Mouse (Mus musculus) Patski (cell line): ENCODE results near the gene Sox4. TPM values are rescaled to one million over a fixed set of nuclear protein-coding genes. Genes with fewer than 3 reads are reported as not detected.

Experiments used
- ATAC-seq: fragments of 100-300 bp; one replicate; pipeline ENCODE4 v1.8.0; 2021
- CTCF ChIA-PET: fragments of 350-600 bp; sonication (Branson Sonifier 250); formaldehyde crosslinking; loops from one replicate; lab custom pipeline; 2022; ENCODE audit warnings: inconsistent platforms; lab: Charles Lee
- POLR2A ChIA-PET: fragments of 350-600 bp; sonication (Branson Sonifier 250); formaldehyde crosslinking; loops from one replicate; lab custom pipeline; 2022; ENCODE audit warnings: antibody characterized with exemption, inconsistent platforms; lab: Charles Lee
- DNase-seq: peaks from one replicate; pipeline ENCODE4 v3.0.0-alpha.2; 2011; ENCODE audit warnings: low read depth, low spot score
- H3K27me3 ChIP-seq: fragments of 371-371 bp; one replicate; pipeline ENCODE4 v1.5.1; 2021
- CTCF ChIP-seq: fragments of 100-300 bp; IDR thresholded peaks from one replicate; pipeline ENCODE4 v1.5.1; 2021
- in situ Hi-C: fragments of 300-500 bp; cut with MboI; formaldehyde crosslinking; loops from 3 replicates; pipeline ENCODE4 v1.11.1; 2018; ENCODE audit warnings: low pct_unique_long_range_greater_than_20kb, mixed read lengths
- polyA plus RNA-seq: library from polyadenylated mRNA; unstranded; gene quantifications from one replicate; pipeline ENCODE4 v1.2.3, GENCODE M21; 2021

Sox4 gene
- polyA plus RNA-seq, 1 experiment from 2014 or later, result 73.4 TPM

DNA sequence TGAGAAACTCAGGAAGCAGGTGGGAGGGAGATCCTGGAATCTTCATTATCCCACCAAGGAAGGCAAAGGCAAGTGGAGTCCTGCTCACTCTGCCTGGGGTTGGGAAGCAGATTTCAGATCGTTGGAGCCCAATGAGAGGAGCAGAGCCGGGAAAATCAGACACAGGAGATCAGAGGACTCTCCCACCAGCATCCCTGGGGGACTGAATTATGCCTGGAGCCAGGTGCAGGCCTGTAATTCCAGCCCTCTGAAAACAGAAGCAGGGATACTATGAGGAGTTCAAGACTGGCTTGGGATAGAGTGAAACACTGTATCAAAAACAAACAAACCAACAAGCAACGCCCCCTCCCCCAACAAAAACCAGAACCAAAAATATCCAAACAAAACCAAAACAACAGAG is 23.6 kb downstream of the Sox4 start:
- in situ Hi-C loops, result no loop called here
- no peaks in the 10 kb centered on the region for H3K27me3 ChIP-seq
- no peak for DNase-seq
- TF ChIP-seq CTCF, result no peak
- POLR2A ChIA-PET, result no interaction called here
- no peak for ATAC-seq
- CTCF ChIA-PET, result no interaction called here

DNA sequence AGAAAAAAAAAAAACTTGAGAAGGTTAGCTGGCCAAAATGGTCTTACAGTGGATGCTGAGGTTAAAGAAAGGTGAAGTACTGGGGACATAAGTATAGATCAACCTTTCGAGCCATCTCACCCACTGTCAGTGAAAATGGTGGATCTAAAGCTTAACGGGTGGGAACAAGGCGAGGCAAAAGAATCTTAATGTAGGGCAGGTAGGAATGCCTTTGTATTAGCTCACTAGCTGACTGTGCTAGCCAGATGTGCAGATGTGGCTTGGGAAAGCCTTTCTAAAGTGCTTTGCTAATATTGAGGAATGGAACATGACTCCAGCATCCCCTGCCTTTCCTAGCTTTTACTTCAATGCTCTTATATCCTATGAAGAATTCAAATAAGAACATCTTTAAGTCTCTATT is 30.4 kb downstream of the Sox4 start:
- ATAC-seq (no peak), DNase-seq (no peak)
- CTCF ChIA-PET, result no interaction called here
- in situ Hi-C loops, result no loop called here
- no peak for TF ChIP-seq CTCF
- no peaks in the 10 kb centered on the region for H3K27me3 ChIP-seq
- POLR2A ChIA-PET, result interaction anchor here (0.6 kb wide), 1 partner anchor 87 kb away, joined by 5 read pairs; no protein-coding TSS in a partner anchor

DNA sequence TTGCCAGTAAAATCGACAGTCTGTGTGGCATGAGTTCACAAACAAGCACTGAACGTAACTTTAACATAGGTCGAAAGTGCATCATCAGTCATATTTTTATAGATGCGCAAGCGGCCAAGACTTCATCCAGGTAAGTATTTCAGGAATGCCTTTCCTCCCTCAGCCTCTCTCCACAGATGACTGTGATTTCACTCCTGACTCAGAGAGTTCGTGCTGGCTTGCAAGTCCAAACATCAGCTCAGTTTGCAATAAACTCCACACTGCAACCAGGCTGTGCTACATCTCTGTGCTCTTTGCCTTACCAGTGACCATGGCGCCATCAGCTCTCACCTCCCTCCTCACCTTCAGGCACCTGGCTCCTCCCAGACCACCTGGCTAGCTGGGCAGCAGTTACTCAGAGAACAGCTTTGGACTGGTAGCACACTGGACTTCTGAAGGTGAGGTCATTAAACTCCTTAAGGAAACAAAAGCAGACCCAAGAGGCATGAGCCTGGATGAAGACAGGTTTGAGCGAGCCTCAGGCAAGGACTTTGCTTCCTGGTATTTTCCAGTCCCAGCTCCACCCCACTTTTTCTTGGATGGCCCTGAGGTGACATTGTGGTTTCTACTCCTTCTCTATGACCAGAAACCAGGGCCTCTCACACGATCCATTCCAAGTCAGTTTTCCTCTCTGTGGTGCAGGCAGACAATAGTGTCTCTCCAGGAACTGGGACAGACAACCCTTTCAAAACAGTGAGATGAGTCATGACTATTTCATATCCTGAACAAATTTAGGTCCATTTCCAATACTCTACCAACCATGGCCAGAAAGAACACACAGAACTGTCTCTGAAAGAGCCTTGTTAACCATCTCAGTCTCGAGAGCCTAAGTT is 35.9 kb downstream of the Sox4 start:
- in situ Hi-C loops, result no loop called here
- POLR2A ChIA-PET, result interaction anchor here (0.6 to 1.0 kb wide), 3 partner anchors 14 to 33 kb away, joined by 4 to 5 read pairs (median 4); no protein-coding TSS in a partner anchor
- DNase-seq (peak; percentile 28), ATAC-seq (peak; percentile 92)
- CTCF ChIA-PET, result interaction anchor here (0.8 to 1.3 kb wide), 4 partner anchors 11 to 33 kb away, joined by 3 to 4 read pairs (median 4); no protein-coding TSS in a partner anchor
- H3K27me3 ChIP-seq, result no peaks in the 10 kb centered on the region
- no peak for TF ChIP-seq CTCF

DNA sequence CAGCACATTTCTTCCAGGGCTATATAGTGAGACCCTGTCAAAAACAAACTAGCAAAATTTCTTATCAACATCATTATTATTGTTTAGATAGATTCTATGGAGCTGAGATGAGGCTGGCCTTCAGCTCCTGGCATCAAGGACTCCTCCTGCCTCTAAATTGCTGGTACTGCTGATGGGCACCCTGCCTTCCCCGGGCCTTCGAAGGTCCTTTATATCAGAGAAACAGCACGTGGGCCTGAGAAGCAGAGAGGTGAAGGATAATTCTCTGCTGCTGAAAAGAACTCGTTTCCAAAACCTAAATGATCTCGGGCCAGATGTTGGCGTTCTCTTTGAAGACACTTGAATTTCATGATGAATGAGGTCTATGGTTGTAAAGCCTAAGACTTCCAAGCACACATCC is 39.9 kb downstream of the Sox4 start:
- ATAC-seq (no peak), DNase-seq (no peak)
- ChIA-PET POLR2A (no interaction called here), CTCF (no interaction called here)
- no peaks in the 10 kb centered on the region for H3K27me3 ChIP-seq
- no peak for TF ChIP-seq CTCF
- in situ Hi-C loops, result no loop called here

DNA sequence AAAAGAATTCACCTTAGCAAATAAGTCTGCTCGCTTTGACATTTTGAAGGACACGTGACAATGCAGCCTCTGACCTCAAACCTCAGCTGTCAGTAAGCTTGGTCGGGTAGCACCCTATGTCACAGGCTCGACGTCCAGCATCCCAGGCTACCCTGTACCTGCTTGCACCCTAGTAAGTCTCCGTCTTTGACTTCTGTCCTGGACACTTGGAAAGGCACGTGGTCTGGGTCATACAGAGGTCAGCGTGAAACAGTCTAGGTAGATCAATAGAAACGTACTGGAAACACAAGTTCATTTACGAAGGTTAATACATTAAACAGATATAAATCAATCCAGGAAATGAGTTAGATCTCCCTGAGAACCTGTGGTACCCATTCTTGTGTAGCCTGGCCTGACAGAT is 46.5 kb downstream of the Sox4 start:
- H3K27me3 ChIP-seq, result no peaks in the 10 kb centered on the region
- ChIA-PET CTCF (no interaction called here), POLR2A (no interaction called here)
- DNase-seq (no peak), ATAC-seq (no peak)
- no peak for TF ChIP-seq CTCF
- in situ Hi-C loops, result no loop called here
